Mouse (Mus musculus) lung, postnatal 0 days (tissue): ENCODE results near the gene Pde4d.

Experiments
- CTCF ChIP-seq: IDR thresholded peaks from 2 replicates; pipeline ENCODE4 v1.5.1; 2016; ENCODE audit warnings: antibody characterized with exemption, mild to moderate bottlenecking
- EP300 ChIP-seq: IDR thresholded peaks from 2 replicates; pipeline ENCODE4 v1.6.1; 2016; ENCODE audit warnings: antibody characterized with exemption, mild to moderate bottlenecking, control low read depth

DNA sequence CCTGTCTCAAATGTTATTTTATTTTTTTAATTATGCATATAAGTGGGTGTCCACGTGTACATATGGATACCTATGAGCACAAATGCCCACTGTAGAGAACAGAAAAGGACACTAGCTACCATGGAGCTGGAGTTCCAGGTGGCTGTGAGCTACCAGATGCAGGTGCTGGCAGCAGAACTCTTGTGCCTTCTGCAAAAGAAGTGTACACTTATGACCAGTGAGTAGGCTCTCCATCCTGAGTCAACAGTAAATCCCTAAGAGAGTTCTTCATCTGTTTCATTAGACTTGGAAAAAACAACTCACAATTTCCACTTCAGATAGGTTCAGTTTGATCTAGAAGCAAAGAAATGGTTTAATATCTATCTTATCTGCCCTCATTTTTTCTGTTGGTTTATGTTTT, 881.8 kb downstream of the Pde4d start:
- TF ChIP-seq CTCF: no peak
- TF ChIP-seq EP300: 0 out of 2 replicates have a peak, but pooled peaks have one; percentile 15
